12 mouse cellular contexts compared by ENCODE assay signal in the genomic region with DNA sequence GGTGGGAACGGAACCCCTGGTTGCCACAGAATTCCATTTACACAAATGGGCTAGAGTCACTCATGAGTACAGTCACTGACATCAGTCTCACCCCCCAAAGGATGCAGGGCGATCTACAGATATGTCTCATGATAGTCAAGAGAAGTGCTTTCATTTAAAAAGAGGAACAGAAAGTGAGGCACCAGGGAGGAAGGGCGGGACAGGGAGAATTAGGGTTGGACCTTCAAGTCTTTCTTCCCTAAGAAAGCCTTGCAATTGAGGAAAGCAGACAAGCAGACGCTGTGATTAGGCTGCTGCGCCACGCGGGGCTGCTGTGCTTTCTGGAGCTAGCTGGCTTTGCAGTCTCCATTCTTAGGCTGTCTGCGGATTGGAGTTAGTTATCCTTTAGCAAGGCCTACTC. TPM values are rescaled to one million over a fixed set of nuclear protein-coding genes. Genes with fewer than 3 reads are reported as not detected.
DNase-seq lines count a peak whose midpoint lies in the region; ATAC-seq and TF ChIP-seq lines count a peak whose summit lies in the region.
"Had no signal": no experiment of that assay in that cellular context is flagged by ENCODE, and none has a peak within 500 bp of the region (broad histone marks: within the 10 kb centered on the region; RNA-seq: fewer than 3 reads in every experiment).

No protein-coding gene starts in this region.

- no peak overlapping the region for H3K4me2 ChIP-seq in liver, embryonic 12.5 days
- H3K4me2 ChIP-seq in CH12.LX (ENCODE audit: insufficient read depth, low read depth, poor library complexity, severe bottlenecking) = peak overlapping the region; percentile 35
- H3K4me2 ChIP-seq: hindbrain, embryonic 15.5 days; lung, embryonic 15.5 days had no signal

- no peaks in the 10 kb centered on the region for H3K79me2 ChIP-seq in liver, adult 2 months (ENCODE audit: control insufficient read depth, insufficient read depth, low read length)
- H3K79me2 ChIP-seq in CH12.LX (replicated peaks; ENCODE audit: control insufficient read depth, extremely low read depth, insufficient read depth, poor library complexity, severe bottlenecking) = no peaks in the 10 kb centered on the region

- no peaks in the 10 kb centered on the region for H3K36me3 ChIP-seq in liver, adult 2 months (ENCODE audit: control insufficient read depth, insufficient read depth, low read length)
- H3K36me3 ChIP-seq in liver, embryonic 12.5 days = no peaks in the 10 kb centered on the region
- no peaks in the 10 kb centered on the region for H3K36me3 ChIP-seq in CH12.LX (replicated peaks in 1 of 2; ENCODE audit: control insufficient read depth in 1 of 2, insufficient read depth in 1 of 2, low read length in 1 of 2)
- H3K36me3 ChIP-seq: hindbrain, embryonic 15.5 days; lung, embryonic 15.5 days had no signal

- 67% methylated on average over 8 of the region's 8 CpGs for whole genome bisulfite sequencing in liver, adult 2 months
- 36% methylated on average over 8 of the region's 8 CpGs for WGBS in liver, embryonic 12.5 days (ENCODE audit: insufficient replicate concordance)

- no peak overlapping the region for H3K4me3 ChIP-seq in liver, adult 2 months (ENCODE audit: insufficient read depth, low read depth, low read length)
- no peak overlapping the region for H3K4me3 ChIP-seq in liver, embryonic 12.5 days
- peak overlapping the region in 1 of 3 experiments; percentile 15 for H3K4me3 ChIP-seq in CH12.LX (replicated peaks in 1 of 3; ENCODE audit: low read depth in 2 of 3, low read length in 2 of 3, poor library complexity in 1 of 3)
- H3K4me3 ChIP-seq: hindbrain, embryonic 15.5 days; lung, embryonic 15.5 days had no signal

- dilution Hi-C loops in CH12.LX (cut with MboI; ENCODE audit: extremely low pct_ligation_motif_present, extremely low pct_unique_long_range_greater_than_20kb, low sequenced_read_pairs) = no loop called here

- in situ Hi-C loops in CH12.LX (cut with MboI; ENCODE audit: low pct_ligation_motif_present, low pct_unique_long_range_greater_than_20kb, low sequenced_read_pairs) = no loop called here

- no peak overlapping the region for H3K9ac ChIP-seq in liver, adult 2 months (ENCODE audit: low read depth, low read length)
- H3K9ac ChIP-seq in liver, embryonic 12.5 days = no peak overlapping the region
- no peak overlapping the region for H3K9ac ChIP-seq in CH12.LX (ENCODE audit: insufficient read depth, low read depth)
- H3K9ac ChIP-seq: hindbrain, embryonic 15.5 days; lung, embryonic 15.5 days had no signal

- H3K27me3 ChIP-seq in liver, adult 2 months (ENCODE audit: control insufficient read depth, insufficient read depth, low read length) = no peaks in the 10 kb centered on the region
- peaks cover 8% of the 10 kb centered on the region; the same call in 1 of the 2 replicates for H3K27me3 ChIP-seq in liver, embryonic 12.5 days (replicated peaks)
- peaks cover 3% of the 10 kb centered on the region for H3K27me3 ChIP-seq in CH12.LX (replicated peaks)
- H3K27me3 ChIP-seq: hindbrain, embryonic 15.5 days; lung, embryonic 15.5 days; Patski had no signal

- no peaks in the 10 kb centered on the region for H3K9me3 ChIP-seq in liver, embryonic 12.5 days (replicated peaks)
- H3K9me3 ChIP-seq in CH12.LX (replicated peaks; ENCODE audit: low read length) = no peaks in the 10 kb centered on the region
- H3K9me3 ChIP-seq: hindbrain, embryonic 15.5 days; lung, embryonic 15.5 days had no signal

- 0 out of 2 replicates have a peak, but pooled peaks cover 2% of the 10 kb centered on the region for H3K4me1 ChIP-seq in liver, adult 2 months (ENCODE audit: control insufficient read depth, insufficient read depth, low read length)
- H3K4me1 ChIP-seq in liver, embryonic 12.5 days = no peaks in the 10 kb centered on the region
- peaks cover 19 to 51% of the 10 kb centered on the region in 2 experiments for H3K4me1 ChIP-seq in CH12.LX (ENCODE audit: control insufficient read depth in 1 of 2, insufficient read depth in 2 of 2)
- H3K4me1 ChIP-seq: hindbrain, embryonic 15.5 days; lung, embryonic 15.5 days had no signal

- TF ChIP-seq RAD21 in CH12.LX (IDR thresholded peaks at IDR 0.05; ENCODE audit: low read depth, low read length) = no peak

- peak; percentile 94 for TF ChIP-seq EP300 in CH12.LX (IDR thresholded peaks at IDR 0.05; ENCODE audit: low read length)

- peak overlapping the region; percentile 60 for H3K27ac ChIP-seq in liver, adult 2 months (replicated peaks; ENCODE audit: insufficient read depth, low read depth, low read length)
- H3K27ac ChIP-seq in liver, embryonic 12.5 days = no peak overlapping the region
- no peak overlapping the region for H3K27ac ChIP-seq in CH12.LX (ENCODE audit: insufficient read depth, low read depth)
- H3K27ac ChIP-seq: hindbrain, embryonic 15.5 days; lung, embryonic 15.5 days had no signal

- no peak for TF ChIP-seq POLR2A in liver, adult 2 months (IDR thresholded peaks at IDR 0.05; ENCODE audit: extremely low read depth, insufficient read depth, low read length)
- no peak for TF ChIP-seq POLR2A in CH12.LX (IDR thresholded peaks at IDR 0.05; ENCODE audit: low read depth, low read length)

- peak; percentile 16 for DNase-seq in embryo, embryonic 11 days
- no peak for DNase-seq in embryo, embryonic 10.5 days (ENCODE audit: low spot score)
- peak; percentile 37 for DNase-seq in liver, adult 2 months (ENCODE audit: extremely low read depth, low read depth, low spot score)
- peak; percentile 94 for DNase-seq in CH12.LX (ENCODE audit: extremely low read depth)
- DNase-seq in monocyte, adult 2 months (ENCODE audit: low read depth in 1 of 2, low spot score in 2 of 2) = peak; percentile 68 to 79
- no peak for DNase-seq in layer of hippocampus, postnatal 14 days (ENCODE audit: low spot score in 2 of 2)
- no peak for DNase-seq in ovary, postnatal 10 days (ENCODE audit: low spot score)
- DNase-seq: cerebellum, postnatal 10 days had no signal

- TF ChIP-seq CTCF in liver, adult 2 months (IDR thresholded peaks at IDR 0.05; ENCODE audit: low read depth, low read length) = no peak
- TF ChIP-seq CTCF in CH12.LX (conservative IDR thresholded peaks at IDR 0.05 in 1 of 2, IDR thresholded peaks at IDR 0.05 in 1 of 2; ENCODE audit: low read depth in 2 of 2, low read length in 2 of 2) = no peak

- ATAC-seq in liver, embryonic 12.5 days = no peak
- ATAC-seq: Patski had no signal

TF ChIP-seq in CH12.LX, 34 proteins besides CTCF, POLR2A, EP300 and RAD21:
- TF ChIP-seq IRF4 (IDR thresholded peaks at IDR 0.05; ENCODE audit: low read depth, low read length) (peak; percentile 98), ETS1 (conservative IDR thresholded peaks at IDR 0.05; ENCODE audit: low read depth, low read length) (peak; percentile 88), BHLHE40 (IDR thresholded peaks at IDR 0.05; ENCODE audit: low read depth, low read length) (peak; percentile 74), TCF12 (IDR thresholded peaks at IDR 0.05; ENCODE audit: low read depth, low read length) (0 out of 2 replicates have a peak, but pooled peaks have one; percentile 21), MAX (IDR thresholded peaks at IDR 0.05; ENCODE audit: low read length) (peak; percentile 62; the same call in 1 of the 2 replicates), USF2 (conservative IDR thresholded peaks at IDR 0.05; ENCODE audit: low read depth, low read length) (no peak), E2F4 (IDR thresholded peaks at IDR 0.05; ENCODE audit: insufficient replicate concordance, low read depth, low read length) (peak; percentile 50; the same call in 1 of the 2 replicates), JUND (conservative IDR thresholded peaks at IDR 0.05; ENCODE audit: low read depth, low read length) (peak; percentile 55), JUN (IDR thresholded peaks at IDR 0.05; ENCODE audit: insufficient read depth, low read depth, low read length) (peak; percentile 27), ZNF384 (IDR thresholded peaks at IDR 0.05; ENCODE audit: low read depth, low read length) (no peak), RCOR1 (conservative IDR thresholded peaks at IDR 0.05; ENCODE audit: low read depth, low read length) (0 out of 2 replicates have a peak, but pooled peaks have one; percentile 57), GABPA (IDR thresholded peaks at IDR 0.05; ENCODE audit: insufficient replicate concordance, low read depth, low read length) (no peak), ZMIZ1 (IDR thresholded peaks at IDR 0.05; ENCODE audit: low read depth, low read length) (no peak), SIN3A (IDR thresholded peaks at IDR 0.05; ENCODE audit: low read length) (no peak; the same call in 1 of the 2 replicates), ELF1 (IDR thresholded peaks at IDR 0.05; ENCODE audit: low read depth, low read length) (peak; percentile 39; the same call in 1 of the 2 replicates), MAZ (IDR thresholded peaks at IDR 0.05; ENCODE audit: low read depth, low read length) (peak; percentile 11; the same call in 1 of the 2 replicates), UBTF (IDR thresholded peaks at IDR 0.05; ENCODE audit: low read depth, low read length) (no peak), NRF1 (IDR thresholded peaks at IDR 0.05; ENCODE audit: low read depth, low read length) (no peak), MEF2A (IDR thresholded peaks at IDR 0.05; ENCODE audit: borderline replicate concordance, low read depth, low read length) (peak; percentile 58; the same call in 1 of the 2 replicates)

RNA-seq across cellular contexts. Expression of a gene that starts 8.2 kb away (rescaled TPM):
- total RNA-seq in liver, adult 2 months (2014; rRNA removed) = 4.4 and 5.5 TPM in 2 replicates
- 2.9 and 3.7 TPM in 2 replicates for polyA plus RNA-seq in liver, adult 2 months (2012; rRNA removed)
- polyA plus RNA-seq in liver, embryonic 12.5 days (2016; fragmentation: Nextera tagmentation; extraction: Ambion mirVana) = 9.9 and 10.3 TPM in 2 replicates
- total RNA-seq in CH12.LX (2012; rRNA removed) = 5.0 and 10.0 TPM in 2 replicates
- total RNA-seq in CH12.LX (2014; rRNA removed) = 7.9 and 10.1 TPM in 2 replicates
- polyA plus RNA-seq in CH12.LX (2012; ENCODE audit: insufficient read length, low read depth) = 3.6 and 4.2 TPM in 2 replicates
- total RNA-seq in layer of hippocampus, postnatal 14 days (2021) = 10 to 100 TPM; 21.1 to 22.4 TPM

RNA-seq across cellular contexts. Expression of a gene that starts 22.9 kb away (rescaled TPM):
- 1.6 and 1.9 TPM in 2 replicates for total RNA-seq in liver, adult 2 months (2014; rRNA removed)
- polyA plus RNA-seq in liver, adult 2 months (2012; rRNA removed) = 2.6 and 3.0 TPM in 2 replicates
- 4.4 and 4.9 TPM in 2 replicates for polyA plus RNA-seq in liver, embryonic 12.5 days (2016; fragmentation: Nextera tagmentation; extraction: Ambion mirVana)
- total RNA-seq in CH12.LX (2012; rRNA removed) (not detected in 2 replicates), CH12.LX (2014; rRNA removed) (not detected in 2 replicates)
- polyA plus RNA-seq in CH12.LX (2012; ENCODE audit: insufficient read length, low read depth) = not detected in 2 replicates
- total RNA-seq in layer of hippocampus, postnatal 14 days (2021) = 10 to 100 TPM; 17.7 to 17.9 TPM

Comparison
In these comparisons a context has a peak if more than half of its experiments do, and no peak if none do; other contexts are left out.
1. DNase-seq: peak in embryo, embryonic 11 days (single experiment), liver, adult 2 months (single experiment), CH12.LX (single experiment) and monocyte, adult 2 months (2 of 2); none in embryo, embryonic 10.5 days (single experiment), layer of hippocampus, postnatal 14 days (0 of 2) and ovary, postnatal 10 days (single experiment).